Mouse (Mus musculus): ENCODE measurements at regions not wholly inside any gene's neighbourhood (a gene's known extent, or its start where the extent isn't known, plus 50 kb on each side); places are given as distances from the start of the nearest gene placed in this dataset.

DNA sequence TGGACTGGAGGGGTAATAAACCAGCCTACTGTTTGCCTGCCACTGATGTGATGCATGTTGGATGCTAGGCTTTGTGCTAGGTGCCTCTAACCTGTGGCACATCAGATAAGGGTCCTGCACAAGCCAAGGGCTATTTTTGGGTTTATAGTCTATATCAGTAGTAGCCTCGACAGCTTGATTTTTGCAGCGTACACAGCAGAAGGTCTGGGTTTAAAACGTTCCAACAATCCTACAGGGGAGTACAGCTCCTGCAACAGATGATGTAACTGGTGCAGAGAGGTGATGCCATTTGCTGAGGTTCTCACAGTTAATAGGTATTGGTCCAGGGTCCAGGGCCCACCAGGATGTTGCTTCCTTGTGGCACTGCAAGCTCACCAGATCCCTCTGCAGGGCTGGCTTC lies 63.9 kb upstream of the Ldlrad3 start:
- no peak for DNase-seq (ENCODE audit: low read depth, low spot score)

DNA sequence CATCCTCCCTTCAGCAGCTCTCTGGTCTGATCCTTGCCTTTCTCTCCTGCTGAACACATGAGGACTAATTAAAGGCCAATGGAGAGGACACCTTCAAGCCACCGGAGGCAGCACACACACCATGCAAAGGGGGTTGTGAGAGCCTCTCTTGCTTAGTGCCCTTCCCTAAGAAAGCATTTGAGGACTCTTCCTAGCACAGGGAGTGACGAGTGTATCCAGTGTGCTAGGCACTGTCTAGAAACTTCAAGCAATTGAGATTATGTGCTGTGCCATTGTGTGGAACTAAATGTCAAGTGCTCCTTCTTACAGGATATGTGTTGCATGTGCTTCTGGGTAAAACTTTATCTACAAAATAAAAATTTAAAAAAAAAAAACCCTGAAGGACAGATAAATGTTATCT lies 60.3 kb upstream of the Ldlrad3 start:
- DNase-seq (ENCODE audit: low read depth, low spot score), result no peak

DNA sequence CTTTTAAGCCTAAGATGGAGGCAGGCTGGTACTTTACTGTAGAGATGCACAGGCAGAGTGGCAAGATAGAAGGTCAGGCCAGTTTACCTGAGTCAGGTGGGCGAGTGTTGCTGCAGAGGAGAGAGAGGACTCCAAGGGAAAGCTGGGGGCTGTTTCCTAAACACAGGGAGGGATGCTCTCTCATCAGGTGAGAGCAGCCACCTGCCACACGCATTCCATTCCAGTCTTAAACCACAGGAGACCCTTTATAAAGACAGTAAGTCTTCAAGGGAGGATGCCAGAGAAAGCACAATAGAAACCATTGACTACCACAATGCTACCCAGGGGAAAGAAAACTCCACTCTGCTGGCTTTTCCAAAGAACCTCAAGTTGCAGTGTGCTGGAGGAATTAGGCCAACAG lies 58.3 kb upstream of the Ldlrad3 start:
- DNase-seq (ENCODE audit: low read depth, low spot score), result no peak

DNA sequence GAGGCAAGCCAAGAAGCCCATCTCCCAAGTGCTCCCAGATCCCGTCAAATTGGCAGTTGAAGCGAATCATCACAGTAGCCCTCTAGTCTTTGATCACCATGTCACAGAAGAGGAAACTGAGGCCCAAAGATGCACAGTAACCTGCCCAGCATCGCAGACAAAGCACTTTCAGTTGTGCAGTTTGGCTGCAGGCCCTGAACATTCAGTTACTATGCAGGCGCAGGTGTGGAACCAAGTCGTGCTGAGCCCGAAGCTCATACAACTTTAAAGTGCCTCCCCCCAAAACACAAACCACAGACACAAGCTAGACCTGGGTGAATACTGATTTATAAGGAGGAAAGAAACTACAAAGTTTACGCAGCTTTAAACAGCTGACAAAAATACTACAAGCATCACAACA lies 55.4 kb upstream of the Ldlrad3 start:
- DNase-seq (ENCODE audit: low read depth, low spot score), result no peak

DNA sequence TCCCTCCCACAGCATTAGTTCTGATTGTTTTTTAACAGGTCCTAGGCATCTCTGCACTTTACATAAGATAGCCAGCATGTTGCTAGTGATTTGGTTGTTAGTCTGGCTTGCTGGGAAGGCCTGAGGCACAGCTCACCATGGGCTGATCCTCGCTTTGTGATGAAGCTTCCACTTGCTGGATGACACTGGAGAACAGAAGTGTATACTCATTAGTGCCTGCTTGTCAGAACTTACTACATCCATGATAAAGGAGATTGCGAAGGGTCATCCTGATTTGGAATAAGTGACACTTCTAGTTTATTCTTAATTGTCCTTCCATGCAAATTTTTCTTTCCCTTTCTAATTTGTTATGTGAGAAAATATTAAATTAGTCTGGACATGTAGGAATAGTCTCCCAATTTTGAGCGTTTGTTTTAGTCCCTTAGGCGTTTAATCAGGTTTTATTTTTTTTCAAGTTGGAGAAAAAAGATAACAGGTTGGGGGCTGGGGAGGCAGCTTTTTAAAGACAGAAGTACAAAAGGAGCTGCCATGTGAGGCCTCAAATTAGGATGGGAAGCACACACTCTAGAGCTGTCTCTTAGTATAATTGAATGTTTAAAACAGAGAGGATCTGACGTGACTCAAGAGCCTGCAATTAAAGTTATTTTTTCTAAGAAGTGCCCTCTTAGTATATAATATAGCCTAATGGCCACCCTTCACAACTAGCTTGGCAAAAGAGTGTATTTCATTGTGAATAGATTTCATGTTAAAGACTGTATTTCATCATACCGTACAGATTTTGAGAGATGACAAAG lies 53.7 kb upstream of the Ldlrad3 start:
- DNase-seq (ENCODE audit: low read depth, low spot score), result peak; percentile 38

All from brain, adult 2 months (tissue).